Mouse (Mus musculus): Measurements from ENCODE around the gene Numa1. TPM values are rescaled to one million over a fixed set of nuclear protein-coding genes. Genes with fewer than 3 reads are reported as not detected.
A peak's percentile ranks its signal among the peaks of the same experiment; 100 is the strongest.

Gene Numa1
- 20.7 and 21.9 TPM in 2 replicates for polyA plus RNA-seq (2015; fragmentation: Nextera tagmentation; extraction: Ambion mirVana)

- peak within 1 kb of the TSS; percentile 93 for H3K27ac ChIP-seq (replicated peaks)
- no peaks in the 10 kb centered on the region for H3K27me3 ChIP-seq (ENCODE audit: control insufficient read depth, insufficient read depth, low read length)
- H3K4me1 ChIP-seq (replicated peaks; ENCODE audit: control insufficient read depth, insufficient read depth) = no peaks in the 10 kb centered on the region
- TF ChIP-seq EP300 (optimal IDR thresholded peaks at IDR 0.05) (no peak), CTCF (IDR thresholded peaks at IDR 0.05; ENCODE audit: low read depth) (no peak)
- no peaks in the 10 kb centered on the region for H3K9me3 ChIP-seq (ENCODE audit: control insufficient read depth, low read length)
- peak; percentile 98 for ATAC-seq (ENCODE audit: low FRiP score, low TSS enrichment)
- under 1% methylated on average over 40 of the region's 40 CpGs for WGBS
- H3K4me2 ChIP-seq (replicated peaks; ENCODE audit: low read depth) = peak within 1 kb of the TSS; percentile 77
- peak within 1 kb of the TSS; percentile 80 for H3K9ac ChIP-seq (ENCODE audit: low read length)
- peak; percentile 98 for DNase-seq (ENCODE audit: low spot score)
- peak within 1 kb of the TSS; percentile 73 for H3K4me3 ChIP-seq (ENCODE audit: low read depth, low read length)
- H3K36me3 ChIP-seq (ENCODE audit: control insufficient read depth, insufficient read depth, low read length) = no peaks in the 10 kb centered on the region
Measured at GRCm38 (mm10) chr7:101933751-101934240, at the start of gene Numa1, which contains the start of gene Lrrc51. Gene Numa1 (plus strand): TSS chr7:101934111. Gene Lrrc51 (minus strand): TSS chr7:101933895.

- DNase-seq (ENCODE audit: low spot score) (no peak), ATAC-seq (ENCODE audit: low FRiP score, low TSS enrichment) (no peak)
- WGBS = 90% methylated on average over 4 of the region's 4 CpGs
- no peak overlapping the region for H3K4me2 ChIP-seq (replicated peaks; ENCODE audit: low read depth)
- no peak overlapping the region for H3K27ac ChIP-seq (replicated peaks)
- H3K9me3 ChIP-seq (ENCODE audit: control insufficient read depth, low read length) = no peaks in the 10 kb centered on the region
- H3K27me3 ChIP-seq (ENCODE audit: control insufficient read depth, insufficient read depth, low read length) = no peaks in the 10 kb centered on the region
- no peaks in the 10 kb centered on the region for H3K36me3 ChIP-seq (ENCODE audit: control insufficient read depth, insufficient read depth, low read length)
- no peak overlapping the region for H3K9ac ChIP-seq (ENCODE audit: low read length)
- H3K4me1 ChIP-seq (replicated peaks; ENCODE audit: control insufficient read depth, insufficient read depth) = no peaks in the 10 kb centered on the region
- H3K4me3 ChIP-seq (ENCODE audit: low read depth, low read length) = no peak overlapping the region
- no peak for TF ChIP-seq EP300 (optimal IDR thresholded peaks at IDR 0.05)
- TF ChIP-seq CTCF (IDR thresholded peaks at IDR 0.05; ENCODE audit: low read depth) = no peak
Measured at GRCm38 (mm10) chr7:101884160-101884559, 49.8 kb upstream of the Numa1 start.

- DNase-seq (ENCODE audit: low spot score) (no peak), ATAC-seq (ENCODE audit: low FRiP score, low TSS enrichment) (no peak)
- H3K9ac ChIP-seq (ENCODE audit: low read length) = no peak overlapping the region
- H3K9me3 ChIP-seq (ENCODE audit: control insufficient read depth, low read length) = no peaks in the 10 kb centered on the region
- 85% methylated on average over 6 of the region's 6 CpGs for WGBS
- no peaks in the 10 kb centered on the region for H3K27me3 ChIP-seq (ENCODE audit: control insufficient read depth, insufficient read depth, low read length)
- H3K27ac ChIP-seq (replicated peaks) = no peak overlapping the region
- no peak for TF ChIP-seq CTCF (IDR thresholded peaks at IDR 0.05; ENCODE audit: low read depth)
- no peak for TF ChIP-seq EP300 (optimal IDR thresholded peaks at IDR 0.05)
- H3K4me2 ChIP-seq (replicated peaks; ENCODE audit: low read depth) = no peak overlapping the region
- no peaks in the 10 kb centered on the region for H3K4me1 ChIP-seq (replicated peaks; ENCODE audit: control insufficient read depth, insufficient read depth)
- no peak overlapping the region for H3K4me3 ChIP-seq (ENCODE audit: low read depth, low read length)
- no peaks in the 10 kb centered on the region for H3K36me3 ChIP-seq (ENCODE audit: control insufficient read depth, insufficient read depth, low read length)
Measured at GRCm38 (mm10) chr7:101886274-101886673, 47.6 kb upstream of the Numa1 start.

GRCm38 (mm10) chr7:101888460-101888859, 45.5 kb upstream of the Numa1 start:
- ATAC-seq (ENCODE audit: low FRiP score, low TSS enrichment) (no peak), DNase-seq (ENCODE audit: low spot score) (no peak)
- H3K27me3 ChIP-seq (ENCODE audit: control insufficient read depth, insufficient read depth, low read length) = no peaks in the 10 kb centered on the region
- H3K9me3 ChIP-seq (ENCODE audit: control insufficient read depth, low read length) = no peaks in the 10 kb centered on the region
- H3K4me1 ChIP-seq (replicated peaks; ENCODE audit: control insufficient read depth, insufficient read depth) = no peaks in the 10 kb centered on the region
- WGBS = 70% methylated on average over 4 of the region's 4 CpGs
- H3K9ac ChIP-seq (ENCODE audit: low read length) = no peak overlapping the region
- no peak overlapping the region for H3K4me2 ChIP-seq (replicated peaks; ENCODE audit: low read depth)
- TF ChIP-seq EP300 (optimal IDR thresholded peaks at IDR 0.05) (no peak), CTCF (IDR thresholded peaks at IDR 0.05; ENCODE audit: low read depth) (no peak)
- H3K27ac ChIP-seq (replicated peaks) = no peak overlapping the region
- H3K36me3 ChIP-seq (ENCODE audit: control insufficient read depth, insufficient read depth, low read length) = no peaks in the 10 kb centered on the region
- no peak overlapping the region for H3K4me3 ChIP-seq (ENCODE audit: low read depth, low read length)

- Histone ChIP-seq H3K27me3 (ENCODE audit: control insufficient read depth, insufficient read depth, low read length) (no peaks in the 10 kb centered on the region), H3K36me3 (ENCODE audit: control insufficient read depth, insufficient read depth, low read length) (no peaks in the 10 kb centered on the region), H3K4me1 (replicated peaks; ENCODE audit: control insufficient read depth, insufficient read depth) (no peaks in the 10 kb centered on the region), H3K9me3 (ENCODE audit: control insufficient read depth, low read length) (no peaks in the 10 kb centered on the region), H3K27ac (replicated peaks) (no peak overlapping the region; the same call in 1 of the 2 replicates), H3K4me3 (ENCODE audit: low read depth, low read length) (peak overlapping the region; percentile 51), H3K9ac (ENCODE audit: low read length) (peak overlapping the region; percentile 43; the same call in 1 of the 2 replicates), H3K4me2 (replicated peaks; ENCODE audit: low read depth) (peak overlapping the region; percentile 30)
- TF ChIP-seq EP300 (optimal IDR thresholded peaks at IDR 0.05) (no peak), CTCF (IDR thresholded peaks at IDR 0.05; ENCODE audit: low read depth) (peak; percentile 37)
- WGBS = 29% methylated on average over 9 of the region's 9 CpGs
- ATAC-seq (ENCODE audit: low FRiP score, low TSS enrichment) (no peak), DNase-seq (ENCODE audit: low spot score) (no peak)
Measured at GRCm38 (mm10) chr7:101895695-101896094, 38.2 kb upstream of the Numa1 start.

All from stomach, postnatal 0 days (tissue).